Mouse (Mus musculus) lung, adult 2 months (tissue): ENCODE results near the gene Nat14.

Source experiments
- CTCF ChIP-seq: fragments of 200-500 bp; IDR thresholded peaks from 2 replicates; pipeline ENCODE4 v1.5.1; 2011; ENCODE audit warnings: mild to moderate bottlenecking, low read length, control low read depth; ENCODE audit not compliant: insufficient read depth
- POLR2A ChIP-seq: fragments of 200-500 bp; IDR thresholded peaks from 2 replicates; pipeline ENCODE4 v1.6.1; 2011; ENCODE audit warnings: low read depth, mild to moderate bottlenecking, control low read depth, low read length, borderline replicate concordance; ENCODE audit errors: extremely low read depth

GRCm38 (mm10) chr7:4971710-4972109, 49.9 kb downstream of the Nat14 start:
- TF ChIP-seq CTCF: no peak
- no peak for TF ChIP-seq POLR2A
